Mouse (Mus musculus): ENCODE data around the gene Slc26a8. TPM values are rescaled to one million over a fixed set of nuclear protein-coding genes. Genes with fewer than 3 reads are reported as not detected.

The Slc26a8 gene
- polyA plus RNA-seq, 1 experiment from 2014 or later: 0.58 TPM

- Histone ChIP-seq H3K4me1 (peaks cover 53% of the 10 kb centered on the region), H3K4me3 (no peak overlapping the region), H3K27me3 (ENCODE audit: poor library complexity, severe bottlenecking) (no peaks in the 10 kb centered on the region), H3K9me3 (no peaks in the 10 kb centered on the region), H3K36me3 (replicated peaks) (peaks cover 15% of the 10 kb centered on the region), H3K27ac (peak overlapping the region; percentile 17; the same call in 1 of the 2 replicates)
- no peak for DNase-seq (ENCODE audit: extremely low spot score, low spot score)
- 89% methylated on average over 13 of the region's 13 CpGs for WGBS
Measured at GRCm38 (mm10) chr17:28697290-28698195, 7.5 kb upstream of the Slc26a8 start.

- WGBS: 78% methylated on average over 2 of the region's 2 CpGs
- Histone ChIP-seq H3K9me3 (no peaks in the 10 kb centered on the region), H3K27ac (no peak overlapping the region), H3K4me3 (no peak overlapping the region), H3K4me1 (peaks cover 55% of the 10 kb centered on the region), H3K27me3 (ENCODE audit: poor library complexity, severe bottlenecking) (no peaks in the 10 kb centered on the region), H3K36me3 (replicated peaks) (peaks cover 8% of the 10 kb centered on the region)
- no peak for DNase-seq (ENCODE audit: extremely low spot score, low spot score)
Measured at GRCm38 (mm10) chr17:28696641-28697040, 6.6 kb upstream of the Slc26a8 start.

- H3K27me3 ChIP-seq (ENCODE audit: poor library complexity, severe bottlenecking): peaks cover 8% of the 10 kb centered on the region
- WGBS: 86% methylated on average over 4 of the region's 4 CpGs
- no peak overlapping the region for H3K27ac ChIP-seq
- H3K9me3 ChIP-seq: no peaks in the 10 kb centered on the region
- H3K4me1 ChIP-seq: peaks cover 69% of the 10 kb centered on the region
- H3K36me3 ChIP-seq (replicated peaks): no peaks in the 10 kb centered on the region; the same call in 1 of the 2 replicates
- no peak overlapping the region for H3K4me3 ChIP-seq
- DNase-seq (ENCODE audit: extremely low spot score, low spot score): no peak
Measured at GRCm38 (mm10) chr17:28694832-28695231, 4.8 kb upstream of the Slc26a8 start.

DNA sequence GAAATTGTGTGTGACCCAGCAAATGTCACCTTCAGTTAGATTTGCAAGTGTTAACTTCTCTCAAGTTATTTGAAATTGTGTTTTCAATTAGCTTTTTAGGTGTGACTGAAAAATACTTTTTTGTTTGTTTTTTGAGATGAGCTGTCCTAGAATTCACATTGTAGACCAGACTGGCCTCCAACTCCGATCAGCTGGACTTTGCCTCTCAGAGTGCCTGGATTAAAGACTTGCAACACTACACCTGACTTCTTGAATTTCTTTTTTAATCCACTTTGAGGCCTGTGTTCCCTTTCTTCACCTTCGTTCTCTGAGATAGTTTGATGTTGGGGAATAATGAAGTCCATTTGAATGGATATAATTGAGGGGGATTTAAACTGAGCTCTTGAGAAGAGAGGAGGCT is 4.0 kb upstream of the Slc26a8 start:
- no peak overlapping the region for H3K27ac ChIP-seq
- 41% methylated on average over 2 of the region's 2 CpGs for WGBS
- H3K9me3 ChIP-seq: no peaks in the 10 kb centered on the region
- no peak overlapping the region for H3K4me3 ChIP-seq
- H3K4me1 ChIP-seq: peaks cover 76% of the 10 kb centered on the region
- H3K27me3 ChIP-seq (ENCODE audit: poor library complexity, severe bottlenecking): peaks cover 16% of the 10 kb centered on the region
- DNase-seq (ENCODE audit: extremely low spot score, low spot score): no peak
- no peaks in the 10 kb centered on the region; the same call in 1 of the 2 replicates for H3K36me3 ChIP-seq (replicated peaks)

GRCm38 (mm10) chr17:28693086-28693485 is 3.1 kb upstream of the Slc26a8 start:
- WGBS: 63% methylated on average over 3 of the region's 3 CpGs
- peaks cover 26% of the 10 kb centered on the region for H3K27me3 ChIP-seq (ENCODE audit: poor library complexity, severe bottlenecking)
- peaks cover 67% of the 10 kb centered on the region for H3K4me1 ChIP-seq
- H3K36me3 ChIP-seq (replicated peaks): no peaks in the 10 kb centered on the region; the same call in 1 of the 2 replicates
- DNase-seq (ENCODE audit: extremely low spot score, low spot score): no peak
- peak overlapping the region; percentile 71 for H3K4me3 ChIP-seq
- no peaks in the 10 kb centered on the region for H3K9me3 ChIP-seq
- H3K27ac ChIP-seq: no peak overlapping the region

DNA sequence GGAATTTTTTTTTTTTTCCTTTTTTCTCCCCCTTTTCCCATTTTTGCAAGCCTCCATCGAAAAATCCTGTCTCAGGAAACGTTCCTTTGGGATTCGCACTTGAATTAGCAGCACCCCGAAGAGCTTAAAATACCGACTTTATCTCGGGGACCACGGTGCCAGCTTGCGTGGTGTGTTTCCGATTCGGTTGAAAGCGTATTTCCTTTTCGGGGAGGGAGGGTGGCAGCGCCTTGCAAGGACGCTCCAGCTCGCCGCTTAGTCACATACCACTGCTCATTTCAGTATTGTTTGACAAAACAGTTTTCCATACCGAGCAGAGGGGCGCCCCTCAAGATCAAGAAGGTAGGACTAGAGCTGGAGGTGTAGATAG is 2.3 kb upstream of the Slc26a8 start:
- under 1% methylated on average over 18 of the region's 18 CpGs for WGBS
- DNase-seq (ENCODE audit: extremely low spot score, low spot score): peak; percentile 26
- Histone ChIP-seq H3K9me3 (no peaks in the 10 kb centered on the region), H3K4me3 (peak overlapping the region; percentile 71), H3K27ac (peak overlapping the region; percentile 96), H3K27me3 (ENCODE audit: poor library complexity, severe bottlenecking) (peaks cover 31% of the 10 kb centered on the region), H3K4me1 (peaks cover 59% of the 10 kb centered on the region), H3K36me3 (replicated peaks) (no peaks in the 10 kb centered on the region; the same call in 1 of the 2 replicates)

DNA sequence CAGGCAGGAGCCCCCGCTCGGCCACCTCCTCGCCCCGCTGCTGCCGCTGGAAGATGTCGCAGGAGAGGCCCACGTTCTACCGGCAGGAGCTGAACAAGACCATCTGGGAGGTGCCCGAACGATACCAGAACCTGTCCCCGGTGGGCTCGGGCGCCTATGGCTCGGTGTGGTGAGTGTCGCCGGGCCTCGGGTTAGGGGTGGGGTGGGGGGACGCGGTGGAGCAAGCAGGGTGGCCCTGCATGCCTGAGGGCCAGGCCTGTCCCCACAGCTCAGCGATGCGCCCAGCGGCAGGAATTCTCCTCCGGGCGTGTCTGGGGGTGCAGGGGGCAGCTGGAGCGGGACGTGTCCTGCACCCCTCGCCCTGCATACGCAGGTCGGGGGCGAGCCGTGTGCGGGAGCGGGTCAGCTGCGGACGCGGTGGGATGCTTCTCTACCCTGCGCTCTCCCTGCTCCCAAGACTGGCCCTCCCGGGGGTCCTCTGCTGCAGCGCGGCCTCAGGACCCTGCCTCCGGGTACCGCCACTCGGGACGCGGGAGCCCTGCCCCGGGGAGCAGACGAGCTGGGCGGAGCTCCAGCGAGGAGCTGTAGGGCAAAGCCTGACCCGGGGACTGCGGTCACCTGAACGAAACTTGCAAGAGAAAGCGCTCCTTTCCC is 1.8 kb upstream of the Slc26a8 start:
- H3K4me1 ChIP-seq: peaks cover 54% of the 10 kb centered on the region
- DNase-seq (ENCODE audit: extremely low spot score, low spot score): peak; percentile 68
- no peaks in the 10 kb centered on the region for H3K9me3 ChIP-seq
- peak overlapping the region; percentile 71 for H3K4me3 ChIP-seq
- peak overlapping the region; percentile 96 for H3K27ac ChIP-seq
- H3K36me3 ChIP-seq (replicated peaks): no peaks in the 10 kb centered on the region; the same call in 1 of the 2 replicates
- WGBS: under 1% methylated on average over 53 of the region's 53 CpGs
- peaks cover 31% of the 10 kb centered on the region for H3K27me3 ChIP-seq (ENCODE audit: poor library complexity, severe bottlenecking)

GRCm38 (mm10) chr17:28690776-28691686 is 998 bp upstream of the Slc26a8 start, which contains the start of gene Mapk14:
TSS of gene Mapk14 (plus strand) at chr17:28691329.
- H3K9me3 ChIP-seq: no peaks in the 10 kb centered on the region
- no peaks in the 10 kb centered on the region; the same call in 1 of the 2 replicates for H3K36me3 ChIP-seq (replicated peaks)
- H3K27me3 ChIP-seq (ENCODE audit: poor library complexity, severe bottlenecking): peaks cover 31% of the 10 kb centered on the region
- H3K27ac ChIP-seq: peak within 1 kb of the TSS; percentile 96
- H3K4me1 ChIP-seq: peaks cover 47% of the 10 kb centered on the region
- under 1% methylated on average over 82 of the region's 86 CpGs for WGBS
- peak within 1 kb of the TSS; percentile 71 for H3K4me3 ChIP-seq
- DNase-seq (ENCODE audit: extremely low spot score, low spot score): peak; percentile 99

DNA sequence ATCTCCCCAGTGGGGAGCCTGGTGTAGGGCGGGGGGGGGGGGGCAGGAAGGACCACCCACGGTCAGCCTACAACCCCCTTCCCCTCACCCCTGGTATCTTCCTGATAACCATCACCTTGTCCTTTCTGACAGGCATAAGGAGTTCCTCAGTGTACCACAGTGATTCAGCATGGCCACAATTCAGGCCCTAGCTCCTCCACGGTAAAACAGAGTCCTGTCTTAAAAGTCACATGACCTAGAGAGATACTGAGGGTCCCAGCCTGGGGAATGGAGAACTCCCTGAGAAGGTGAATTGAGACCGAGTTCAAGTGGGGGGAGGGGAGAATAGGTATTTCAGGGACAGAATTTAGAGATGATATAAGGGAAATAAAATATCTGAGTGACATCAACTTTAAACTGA is 2.7 kb downstream of the Slc26a8 start:
- Histone ChIP-seq H3K36me3 (replicated peaks) (no peaks in the 10 kb centered on the region), H3K27ac (no peak overlapping the region), H3K4me3 (no peak overlapping the region), H3K4me1 (peaks cover 34% of the 10 kb centered on the region), H3K9me3 (no peaks in the 10 kb centered on the region), H3K27me3 (ENCODE audit: poor library complexity, severe bottlenecking) (peaks cover 31% of the 10 kb centered on the region)
- WGBS: 45% methylated on average over 4 of the region's 4 CpGs
- no peak for DNase-seq (ENCODE audit: extremely low spot score, low spot score)

DNA sequence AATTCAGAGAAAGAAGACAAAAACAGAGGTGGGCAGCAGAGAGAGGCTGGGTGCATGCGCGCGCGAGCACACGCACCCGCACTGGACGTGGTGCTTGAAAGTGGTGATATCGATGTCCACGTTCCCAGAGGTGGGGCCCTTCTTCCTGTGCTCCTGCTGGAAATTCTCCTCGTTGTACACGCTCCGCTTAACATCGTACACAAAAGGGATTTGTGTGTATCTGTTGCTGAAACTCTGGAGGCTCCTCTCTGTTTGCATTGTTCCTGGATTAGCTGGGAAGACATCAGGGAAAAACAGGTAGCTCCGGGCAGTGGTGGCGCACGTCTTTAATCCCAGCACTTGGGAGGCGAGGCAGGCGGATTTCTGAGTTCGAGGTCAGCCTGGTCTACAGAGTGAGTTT is 5.4 kb downstream of the Slc26a8 start:
- Histone ChIP-seq H3K4me3 (no peak overlapping the region), H3K9me3 (no peaks in the 10 kb centered on the region), H3K36me3 (replicated peaks) (no peaks in the 10 kb centered on the region), H3K4me1 (peaks cover 18% of the 10 kb centered on the region), H3K27ac (no peak overlapping the region), H3K27me3 (ENCODE audit: poor library complexity, severe bottlenecking) (peaks cover 20% of the 10 kb centered on the region)
- 54% methylated on average over 19 of the region's 19 CpGs for WGBS
- no peak for DNase-seq (ENCODE audit: extremely low spot score, low spot score)

DNA sequence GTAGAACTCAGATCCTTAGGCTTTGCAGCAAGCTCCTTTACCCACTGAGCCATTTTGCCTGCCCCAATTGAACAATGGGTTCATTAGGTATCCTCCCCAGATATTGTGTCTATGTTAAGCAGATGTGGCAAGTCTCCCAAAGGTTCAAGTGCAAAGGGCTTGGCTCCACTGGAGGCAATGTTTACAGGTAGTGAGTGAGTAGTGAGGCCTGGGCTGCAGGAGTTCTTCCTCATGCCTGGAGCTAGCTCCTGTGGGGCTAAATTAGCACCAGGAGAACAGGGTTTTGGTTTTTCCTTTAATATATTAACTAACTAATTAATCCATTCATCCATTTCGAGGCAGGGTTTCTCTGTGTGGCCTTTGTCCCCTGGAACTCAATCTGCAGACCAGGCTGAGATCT is 6.4 kb downstream of the Slc26a8 start:
- no peaks in the 10 kb centered on the region for H3K36me3 ChIP-seq (replicated peaks)
- 50% methylated on average over 1 of the region's 1 CpGs for WGBS
- no peak for DNase-seq (ENCODE audit: extremely low spot score, low spot score)

More for the DNA sequence above, 6.4 kb downstream of the Slc26a8 start:
- Histone ChIP-seq H3K4me1 (peaks cover 12% of the 10 kb centered on the region), H3K27me3 (ENCODE audit: poor library complexity, severe bottlenecking) (peaks cover 10% of the 10 kb centered on the region), H3K27ac (no peak overlapping the region), H3K4me3 (no peak overlapping the region), H3K9me3 (no peaks in the 10 kb centered on the region; the same call in 1 of the 2 replicates)
